Mouse (Mus musculus): ENCODE results near the gene Mrps7. TPM values are rescaled to one million over a fixed set of nuclear protein-coding genes. Genes with fewer than 3 reads are reported as not detected.

The Mrps7 gene
- total RNA-seq, 2 experiments from 2014 or later = 71.2 to 72.8 TPM

- no peak for DNase-seq
Measured at GRCm38 (mm10) chr11:115649706-115650105, 46.0 kb downstream of the Mrps7 start.

- no peak for DNase-seq
Measured at GRCm38 (mm10) chr11:115651680-115652079, 48.0 kb downstream of the Mrps7 start.

DNA sequence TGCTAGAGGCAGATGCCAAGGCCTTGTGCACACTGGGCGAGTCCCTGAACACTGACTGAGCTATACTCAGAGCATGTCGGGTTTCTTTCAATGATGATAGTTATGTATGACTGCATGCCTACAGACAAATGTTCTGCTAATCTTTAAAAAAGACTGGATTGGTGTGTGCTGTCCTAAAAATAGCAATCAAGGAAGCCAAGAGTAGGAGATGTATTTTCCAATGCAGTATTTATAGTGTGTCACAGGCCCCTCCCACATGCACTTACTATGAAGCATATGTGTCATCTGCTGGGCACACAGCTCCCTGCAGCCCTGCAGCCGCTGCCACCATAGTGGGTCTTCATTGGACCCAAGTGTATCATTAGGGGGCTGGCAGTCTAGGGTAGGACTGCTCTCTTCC, 49.5 kb downstream of the Mrps7 start:
- no peak for DNase-seq

DNA sequence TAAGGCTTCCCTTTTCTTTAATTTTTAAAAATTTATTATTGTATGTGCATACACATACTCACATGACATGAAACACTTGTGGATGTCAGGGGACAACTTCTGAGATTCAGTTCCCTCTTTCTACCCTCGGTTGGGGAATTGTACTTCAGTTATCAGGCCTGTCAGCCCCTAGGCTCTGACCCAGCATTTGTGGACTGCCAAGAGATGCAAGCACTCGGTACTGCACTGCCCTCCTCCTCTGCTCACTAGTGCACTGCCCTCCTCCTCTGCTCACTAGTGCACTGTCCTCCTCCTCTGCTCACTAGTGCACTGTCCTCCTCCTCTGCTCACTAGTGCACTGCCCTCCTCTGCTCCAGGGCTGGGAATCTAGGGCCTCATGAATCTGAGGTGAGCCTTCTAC, 50.4 kb downstream of the Mrps7 start:
- DNase-seq = no peak

Other genes with a start within 250 kb of the Mrps7 start
- gene Hid1, start 236.2 kb upstream of the Mrps7 start, total RNA-seq (2021) = 1 to 10 TPM; 5.9 to 8.5 TPM
- gene Cdr2l, start 222.0 kb upstream of the Mrps7 start, total RNA-seq (2021) = 10 to 100 TPM; 18.8 to 20.3 TPM
- gene Mrpl58, start 200.2 kb upstream of the Mrps7 start, total RNA-seq (2021) = 100 to 1,000 TPM; 153 to 156 TPM
- 1,000 to 10,000 TPM; 1,670 to 1,720 TPM for gene Atp5h, start 184.0 kb upstream of the Mrps7 start, total RNA-seq (2021)
- gene Kctd2, start 183.8 kb upstream of the Mrps7 start, total RNA-seq (2021) = 10 to 100 TPM; 22.8 to 27.3 TPM
- not detected for gene Trim80, start 163.4 kb upstream of the Mrps7 start, total RNA-seq (2021)
- gene Slc16a5, start 141.5 kb upstream of the Mrps7 start, total RNA-seq (2021) = under 1 TPM in 1 of 2 experiments, not detected in 1; 0.29 TPM
- 1 to 10 TPM; 3.1 to 4.3 TPM for gene Armc7, start 128.3 kb upstream of the Mrps7 start, total RNA-seq (2021)
- 10 to 100 TPM; 27.3 to 27.4 TPM for gene Nt5c, start 112.1 kb upstream of the Mrps7 start, total RNA-seq (2021)
- 100 to 1,000 TPM; 559 to 561 TPM for gene Jpt1, start 89.5 kb upstream of the Mrps7 start, total RNA-seq (2021)
- 100 to 1,000 TPM; 299 TPM for gene Sumo2, start 67.6 kb upstream of the Mrps7 start, total RNA-seq (2021)
- 10 to 100 TPM; 46.6 to 50.5 TPM for gene Nup85, start 39.5 kb upstream of the Mrps7 start, total RNA-seq (2021)
- 10 to 100 TPM; 18.3 to 20.8 TPM for gene Gga3, start 126 bp downstream of the Mrps7 start, total RNA-seq (2021)
- gene Mif4gd, start 9.0 kb downstream of the Mrps7 start, total RNA-seq (2021) = 10 to 100 TPM; 34.0 to 40.6 TPM
- 10 to 100 TPM; 27.6 to 30.7 TPM for gene Slc25a19, start 24.4 kb downstream of the Mrps7 start, total RNA-seq (2021)
- gene Grb2, start 104.7 kb downstream of the Mrps7 start, total RNA-seq (2021) = 100 to 1,000 TPM; 119 to 134 TPM
- gene Tmem94, start 161.5 kb downstream of the Mrps7 start, total RNA-seq (2021) = 100 to 1,000 TPM; 103 to 108 TPM
- 10 to 100 TPM; 51.7 to 58.8 TPM for gene Caskin2, start 209.7 kb downstream of the Mrps7 start, total RNA-seq (2021)
- 10 to 100 TPM; 13.0 to 14.2 TPM for gene Tsen54, start 210.8 kb downstream of the Mrps7 start, total RNA-seq (2021)
- gene Llgl2, start 220.1 kb downstream of the Mrps7 start, total RNA-seq (2021) = 10 to 100 TPM; 20.0 to 21.2 TPM